Mouse (Mus musculus) ES-CJ7 (cell line): ENCODE data around the gene Glb1.

Experiments used
- DNase-seq: peaks from one replicate; pipeline ENCODE4 v3.0.0; 2011; ENCODE audit warnings: low read depth, low spot score

The Glb1 gene

DNA sequence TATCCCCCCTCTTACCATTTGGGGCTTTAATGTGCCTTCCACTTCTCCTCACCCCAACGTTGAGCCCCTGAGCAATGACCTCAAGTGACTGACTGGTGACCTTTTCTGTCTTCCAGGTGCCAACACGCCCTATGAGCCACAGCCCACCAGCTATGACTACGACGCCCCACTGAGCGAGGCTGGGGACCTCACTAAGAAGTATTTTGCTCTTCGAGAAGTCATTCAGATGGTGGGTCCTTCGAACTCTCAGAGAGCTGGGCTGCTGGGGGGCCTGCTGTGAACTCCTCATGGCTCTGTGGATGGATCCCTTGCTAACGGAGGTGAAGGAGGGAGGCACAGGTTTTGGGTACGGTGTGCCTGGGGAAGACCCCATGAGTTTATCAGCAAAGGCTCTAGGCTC, 42.0 kb downstream of the Glb1 start:
- no peak for DNase-seq

DNA sequence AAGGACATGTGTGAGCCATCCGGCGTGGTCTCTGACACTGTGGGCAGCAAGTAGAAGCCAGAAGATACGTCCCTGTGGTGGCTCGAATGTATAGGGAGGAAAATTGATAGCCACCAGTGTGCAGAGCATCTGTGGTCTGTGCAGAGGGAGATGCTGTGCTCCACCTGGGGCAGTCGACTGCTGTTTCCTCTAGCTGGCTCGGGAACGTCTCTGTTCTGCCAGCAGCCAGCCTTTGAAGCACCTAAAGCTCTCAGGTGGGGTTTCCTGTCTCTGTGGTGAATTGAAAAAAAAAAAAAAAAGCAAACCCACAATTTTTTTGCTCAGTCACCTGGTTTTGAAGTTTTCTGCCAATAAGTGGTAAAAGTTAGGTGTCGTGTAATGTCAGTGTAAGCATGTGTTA, 42.5 kb downstream of the Glb1 start:
- DNase-seq: no peak

DNA sequence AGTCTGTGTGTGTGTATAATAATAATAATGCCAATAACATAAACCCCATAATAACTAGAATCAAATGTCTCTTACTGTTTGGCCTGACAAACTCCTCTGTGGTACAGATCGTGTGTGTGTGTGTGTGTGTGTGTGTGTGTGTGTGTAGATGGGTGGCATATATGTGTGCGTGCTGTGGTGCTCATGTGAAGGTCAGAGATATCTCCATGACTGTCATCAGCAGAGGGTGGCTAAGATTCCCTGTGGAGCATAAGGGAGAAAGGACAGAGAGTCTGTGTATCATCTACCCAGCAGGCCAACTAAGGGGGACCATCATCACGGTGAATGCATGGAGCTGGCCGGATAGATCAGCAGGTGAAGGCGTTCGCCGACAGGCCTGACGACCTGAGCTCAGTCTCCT, 46.0 kb downstream of the Glb1 start:
- no peak for DNase-seq

DNA sequence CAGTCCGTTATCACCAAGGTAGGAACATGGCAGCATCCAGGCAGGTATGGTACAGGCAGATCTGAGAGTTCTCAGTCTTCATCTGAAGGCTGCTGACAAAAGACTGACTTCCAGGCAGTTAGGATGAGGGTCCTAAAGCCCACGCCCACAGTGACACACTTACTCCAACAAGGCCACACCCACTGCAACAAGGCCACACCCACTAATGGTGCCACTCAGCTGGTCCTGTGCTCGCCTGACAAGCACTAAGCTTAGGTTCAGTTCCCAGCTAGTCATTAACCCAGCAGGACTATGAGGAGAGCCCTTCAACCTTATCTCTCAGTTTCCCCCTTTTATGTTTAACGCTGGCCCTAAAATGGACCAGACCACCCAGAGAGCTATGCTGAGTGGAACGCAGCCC, 47.8 kb downstream of the Glb1 start:
- DNase-seq: peak; percentile 61

DNA sequence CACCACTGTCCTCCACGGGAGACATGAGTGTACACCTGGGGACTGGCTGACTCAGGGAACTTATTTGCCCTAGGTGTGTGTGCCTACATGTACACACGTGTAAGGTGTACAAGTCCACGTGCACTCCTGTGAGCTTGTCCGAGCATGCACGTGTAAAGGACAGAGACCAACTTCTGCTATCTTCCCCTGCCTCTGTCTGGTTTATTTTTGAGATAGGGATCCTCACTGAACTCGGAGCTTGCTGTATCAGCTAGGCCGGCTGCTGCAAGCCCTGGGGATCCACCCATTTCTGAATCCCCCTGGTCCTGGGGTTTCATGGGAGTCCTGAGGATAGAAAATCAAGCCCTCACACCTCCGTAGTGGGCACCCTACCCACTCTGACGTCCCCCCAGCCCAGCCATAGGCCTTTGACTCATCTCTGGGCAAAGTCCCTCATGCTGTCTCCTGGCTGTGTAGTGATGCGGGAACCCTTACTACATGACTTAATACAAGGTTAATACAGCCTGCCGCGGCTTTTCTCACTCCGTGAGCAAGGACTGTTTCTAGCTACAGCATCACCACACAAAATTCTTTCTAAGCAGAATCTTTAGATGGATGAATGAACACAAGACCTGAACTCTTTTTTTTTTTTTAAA, 48.4 kb downstream of the Glb1 start:
- DNase-seq: no peak

DNA sequence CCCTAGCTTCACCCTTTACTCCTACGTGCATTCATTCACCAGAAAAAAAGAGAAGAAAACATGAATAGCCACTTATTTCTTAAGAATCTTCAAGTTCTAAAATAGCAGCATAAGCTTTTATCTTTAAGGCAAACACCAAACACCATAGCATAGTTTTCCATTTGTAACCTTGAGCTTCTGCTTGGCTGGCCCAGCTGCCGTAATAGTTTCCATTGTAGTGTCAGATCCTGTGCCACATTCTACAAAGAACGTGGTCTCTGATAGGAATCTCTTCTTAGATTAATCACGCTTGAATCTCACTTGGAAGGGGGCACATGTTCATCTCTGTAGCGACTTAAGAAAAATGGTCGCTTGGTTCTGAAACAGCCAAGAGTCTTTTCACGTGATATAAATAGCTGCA, 50.7 kb downstream of the Glb1 start:
- no peak for DNase-seq

DNA sequence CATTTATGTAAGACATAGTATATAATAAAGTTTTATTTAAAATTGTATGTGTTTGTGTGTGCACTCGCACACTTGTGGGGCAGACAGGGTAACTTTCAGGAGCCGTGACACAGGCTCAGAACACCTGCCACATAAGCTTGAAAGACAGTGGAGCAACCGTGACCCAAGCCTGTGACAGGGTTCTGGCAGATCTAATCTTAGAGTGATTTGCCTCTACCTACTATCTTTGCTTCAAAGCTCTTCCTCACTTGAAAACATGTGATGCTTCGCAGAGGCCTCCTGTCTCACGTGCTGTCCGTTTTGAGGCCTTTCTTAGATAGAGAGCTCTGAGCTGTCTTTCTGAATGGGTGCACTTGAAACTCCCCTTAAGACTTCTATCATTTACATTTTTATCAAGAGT, 51.5 kb downstream of the Glb1 start:
- no peak for DNase-seq

DNA sequence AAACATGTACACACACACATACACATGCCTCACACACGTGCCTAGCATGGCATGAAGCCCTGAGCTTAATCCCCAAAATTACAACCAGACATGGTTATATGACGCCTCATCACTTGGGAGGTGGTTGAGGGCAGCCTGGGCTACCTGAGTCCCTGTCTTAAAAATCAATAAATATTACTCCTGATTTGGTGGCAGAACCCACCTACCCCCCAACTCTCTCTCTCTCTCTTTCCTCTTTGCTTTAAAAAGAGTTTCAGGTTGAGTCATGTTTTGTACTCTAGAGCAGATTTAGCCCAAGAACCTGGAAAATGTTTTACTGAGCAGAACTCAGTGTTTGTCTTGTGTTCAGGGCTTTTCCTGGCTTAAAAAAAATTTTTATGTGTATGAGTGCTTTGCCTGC, 54.5 kb downstream of the Glb1 start:
- no peak for DNase-seq

DNA sequence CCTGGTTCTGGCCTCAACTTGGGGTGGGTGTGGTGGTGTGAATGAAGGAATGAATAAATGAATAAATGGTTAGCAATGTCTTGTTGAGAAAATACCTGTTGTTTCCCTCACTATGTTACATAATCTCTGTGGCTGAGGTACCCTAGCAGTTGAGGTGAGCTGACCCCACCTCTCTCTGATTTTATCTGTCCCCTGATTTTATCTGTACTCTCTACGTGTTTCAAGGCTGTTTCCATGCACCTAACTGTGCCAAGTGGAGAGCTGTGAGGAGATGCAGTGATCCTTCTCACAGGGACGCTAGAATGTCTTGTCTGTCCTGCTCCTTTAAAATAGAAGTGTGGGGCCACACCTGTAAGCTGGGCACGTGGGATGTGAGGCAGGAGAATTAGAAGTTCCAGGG, 57.6 kb downstream of the Glb1 start:
- DNase-seq: no peak

DNA sequence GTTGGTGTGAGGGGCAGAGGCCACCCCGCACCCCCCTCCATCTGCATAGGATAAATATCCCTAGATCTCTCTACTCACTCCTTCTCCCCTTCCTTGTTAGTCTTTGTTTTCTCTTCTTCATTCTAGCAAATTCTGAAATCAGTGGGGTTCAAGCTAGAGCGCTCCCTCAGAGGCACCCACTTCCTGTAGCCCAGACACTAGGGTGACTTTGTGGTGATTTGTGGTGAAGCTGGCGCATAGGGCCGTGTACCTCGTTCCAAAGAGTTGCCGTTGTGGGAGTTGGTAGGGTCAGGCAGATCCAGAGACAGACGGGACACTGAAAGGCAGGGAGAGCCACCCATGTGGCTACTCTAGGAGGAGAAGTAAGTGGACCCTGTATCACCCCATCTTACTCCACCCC, 61.7 kb downstream of the Glb1 start:
- no peak for DNase-seq

DNA sequence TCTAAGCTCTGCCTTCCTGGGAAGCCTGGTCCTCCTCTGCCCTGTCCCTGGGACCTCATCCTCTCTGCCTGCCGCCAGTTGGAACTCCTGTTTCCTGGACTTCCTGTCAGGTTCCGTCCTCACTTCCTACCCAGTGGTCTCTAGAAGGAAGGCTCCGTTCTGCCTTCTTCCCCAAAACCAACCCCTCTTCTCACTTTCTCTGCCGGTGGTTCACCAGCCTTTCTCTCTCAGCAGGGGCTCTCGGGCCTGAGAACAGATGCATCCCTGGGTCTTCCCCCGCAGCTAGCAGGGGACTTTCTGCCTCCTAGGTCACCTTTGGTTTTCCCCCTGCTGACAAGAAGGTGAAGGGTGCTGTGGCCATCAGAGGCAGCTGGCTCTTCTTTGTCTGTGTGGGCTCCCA, 64.6 kb downstream of the Glb1 start:
- no peak for DNase-seq

DNA sequence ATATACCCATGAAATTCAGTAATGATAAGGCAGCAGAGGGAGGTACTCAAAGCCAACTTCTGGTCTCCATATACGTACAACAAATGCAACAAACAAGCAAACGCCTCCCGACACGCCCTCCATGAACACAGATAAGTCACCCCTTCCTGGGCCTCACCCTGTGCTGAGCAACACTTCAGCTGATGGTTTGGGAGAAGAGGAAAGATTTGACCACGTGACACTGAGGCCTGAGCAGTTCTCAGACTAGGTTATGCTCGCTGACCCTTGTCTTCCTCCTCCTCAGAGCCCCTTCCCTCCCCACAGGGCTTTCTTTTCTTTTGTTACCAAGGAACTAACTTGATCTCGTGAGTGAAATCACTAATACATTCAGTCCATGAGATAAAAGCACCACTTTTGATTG, 66.0 kb downstream of the Glb1 start:
- DNase-seq: no peak

DNA sequence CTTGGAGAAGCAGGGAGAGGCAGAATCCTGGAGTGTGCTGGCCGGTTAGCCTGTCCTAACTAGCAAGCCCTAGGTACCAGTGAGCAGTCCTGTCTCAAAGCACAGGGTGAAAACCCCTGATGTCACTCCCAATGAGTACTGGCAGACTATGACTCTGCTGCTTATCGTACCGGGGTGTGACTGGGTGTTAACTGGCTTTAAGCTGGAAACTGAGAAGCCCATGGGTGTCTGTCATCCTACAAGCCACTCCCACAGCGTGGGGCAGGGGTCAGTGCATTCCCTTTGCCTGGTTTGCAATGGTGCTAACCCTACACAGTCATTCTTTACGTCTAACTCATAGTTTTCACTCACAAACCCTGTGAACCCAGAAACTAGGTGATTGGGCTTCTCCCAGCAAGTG, 67.3 kb downstream of the Glb1 start:
- no peak for DNase-seq

DNA sequence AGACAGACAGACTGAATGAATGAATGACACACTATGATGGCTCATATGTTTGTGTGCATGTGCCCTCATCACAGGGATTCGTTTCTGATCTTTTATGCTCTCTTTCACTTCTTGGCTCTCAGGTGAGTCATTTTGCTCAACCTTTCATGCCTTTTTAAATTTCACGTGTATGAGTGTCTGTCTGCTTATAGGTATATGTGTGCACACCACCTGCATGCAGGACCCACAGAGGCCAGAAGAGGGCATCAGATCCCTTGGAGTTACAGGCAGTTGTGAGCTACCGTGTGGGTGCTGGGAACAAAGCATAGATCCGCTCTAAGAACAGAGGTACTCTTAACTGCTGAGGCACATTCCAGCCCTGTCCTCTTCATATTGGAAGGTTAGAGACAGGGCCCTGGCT, 67.8 kb downstream of the Glb1 start:
- DNase-seq: peak; percentile 54

DNA sequence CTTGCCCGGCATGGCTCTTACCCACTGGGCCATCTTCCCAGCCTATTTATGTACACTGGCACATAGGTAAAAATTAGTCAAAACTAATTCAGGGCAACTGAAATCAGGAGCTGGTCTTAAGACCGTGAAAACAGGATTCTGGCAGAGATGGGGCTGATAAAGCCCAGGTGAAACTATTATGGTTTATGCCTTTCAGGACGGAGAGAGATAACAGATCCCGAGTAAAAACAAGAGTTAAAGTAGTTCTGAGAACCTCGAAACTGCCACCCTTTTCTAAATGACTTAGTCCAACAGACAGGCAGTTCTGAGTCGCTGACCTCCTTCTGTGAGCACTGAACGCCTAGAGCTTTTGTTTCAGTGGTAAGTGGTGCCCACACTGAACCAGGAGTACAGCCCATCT, 71.0 kb downstream of the Glb1 start:
- DNase-seq: no peak

DNA sequence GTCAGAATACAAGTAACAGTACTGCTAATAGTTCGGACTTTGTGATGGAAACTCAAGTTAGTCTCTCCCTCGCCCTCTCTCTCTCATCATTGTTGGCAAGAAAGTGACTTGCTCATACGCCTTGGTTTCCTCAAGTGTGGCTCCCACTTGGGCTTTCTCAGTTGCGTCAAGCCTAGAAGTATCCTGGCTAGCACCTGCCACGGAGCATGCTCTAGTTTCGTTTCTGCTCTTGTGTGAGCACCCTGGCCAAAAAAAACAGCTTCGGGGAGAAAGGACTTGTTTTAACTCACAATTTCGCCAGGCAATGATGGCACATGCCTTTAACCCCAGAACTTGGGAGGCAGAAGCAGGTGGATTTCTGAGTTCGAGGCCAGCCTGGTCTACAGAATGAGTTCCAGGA, 76.1 kb downstream of the Glb1 start:
- DNase-seq: no peak

DNA sequence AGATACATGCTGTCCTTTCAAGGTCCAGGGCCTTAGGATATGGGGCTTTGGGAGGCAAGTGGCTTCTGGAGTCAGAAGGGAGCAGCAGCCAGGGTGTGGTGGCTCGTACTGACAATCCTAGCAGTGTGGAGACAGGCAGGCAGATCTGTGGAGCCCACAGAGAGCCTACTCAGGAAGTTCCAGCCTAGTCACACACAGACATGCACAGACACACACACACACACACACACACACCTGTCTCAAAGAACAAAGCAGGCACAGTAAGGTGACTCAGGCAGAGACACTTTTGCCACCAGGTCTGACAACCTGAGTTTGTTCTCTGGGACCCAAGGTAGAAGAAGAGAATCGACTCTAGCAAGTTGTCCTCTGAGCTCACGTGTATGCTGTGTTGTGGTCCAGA, 80.1 kb downstream of the Glb1 start:
- no peak for DNase-seq

DNA sequence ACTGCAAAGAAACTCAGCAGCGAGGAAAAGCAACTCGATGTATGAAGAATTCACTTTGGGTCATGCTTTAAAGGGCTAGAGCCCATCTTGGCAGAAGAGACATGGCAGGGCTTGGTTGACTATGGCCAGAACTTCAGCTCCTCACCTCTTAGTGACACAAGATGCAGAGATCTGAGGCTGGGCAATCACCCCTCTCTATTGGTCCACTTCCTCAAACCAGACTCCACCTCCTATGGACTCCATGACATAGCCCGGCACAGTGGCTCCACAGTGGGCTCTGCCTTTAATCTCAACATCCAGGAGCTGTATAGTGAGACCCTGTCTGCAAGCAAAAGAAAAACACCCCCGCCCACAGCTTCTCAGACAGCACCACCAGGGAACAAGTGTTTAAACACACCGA, 83.9 kb downstream of the Glb1 start:
- no peak for DNase-seq

DNA sequence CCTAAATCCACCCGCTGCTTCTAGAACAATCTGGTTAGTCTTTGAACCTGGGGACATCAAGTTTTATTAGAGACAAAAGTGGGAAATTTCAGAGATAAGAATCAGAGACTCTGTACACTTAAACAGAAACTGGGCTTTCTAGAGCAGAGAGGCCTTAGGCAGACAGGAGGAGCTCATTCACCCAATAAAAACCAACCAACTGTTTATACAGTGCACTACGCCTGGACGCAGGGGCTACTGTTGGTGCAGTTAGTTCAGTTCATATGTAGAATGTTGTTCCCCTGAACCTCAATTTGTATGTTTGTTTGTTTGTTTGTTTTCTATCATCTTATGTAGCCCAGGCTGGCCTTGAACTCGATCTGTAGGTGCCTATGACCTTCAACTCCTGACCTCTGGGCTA, 85.9 kb downstream of the Glb1 start:
- DNase-seq: no peak

DNA sequence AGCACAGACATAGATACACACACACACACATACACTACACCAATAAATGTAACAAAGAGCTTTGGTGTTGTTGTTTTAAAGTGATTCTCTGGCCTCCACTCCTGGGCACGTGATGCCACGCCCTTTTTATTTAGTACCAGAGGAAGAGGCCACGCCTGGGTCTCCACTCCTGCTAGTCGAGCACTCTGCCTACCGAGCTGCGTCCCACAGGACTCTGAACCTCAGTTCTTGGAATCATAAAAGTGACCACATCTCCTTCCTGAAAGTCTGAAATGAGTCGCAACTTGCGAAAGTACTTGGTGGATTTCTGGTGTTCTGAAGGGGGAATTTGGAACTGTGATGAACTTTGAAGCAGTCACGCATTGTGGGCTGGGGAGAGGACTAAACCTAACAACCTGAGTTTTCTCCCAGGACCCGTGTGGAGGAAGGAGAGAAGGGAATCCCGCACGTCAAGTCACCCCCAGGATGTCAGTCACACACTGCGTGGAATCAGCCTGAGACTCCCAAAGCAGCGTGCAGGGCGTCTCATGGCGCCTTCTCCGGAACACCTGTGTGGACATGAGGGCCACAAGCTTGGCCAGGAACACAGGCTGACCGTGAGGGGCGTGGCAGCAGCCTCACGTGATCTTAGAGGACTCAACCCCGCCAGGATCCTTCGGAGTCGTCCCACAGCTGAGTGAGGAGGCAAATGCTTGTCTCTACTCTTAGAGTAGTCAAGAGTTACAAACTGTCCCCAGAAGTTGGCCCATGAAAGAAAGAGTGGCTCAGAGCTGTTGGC, 86.8 kb downstream of the Glb1 start:
- no peak for DNase-seq

DNA sequence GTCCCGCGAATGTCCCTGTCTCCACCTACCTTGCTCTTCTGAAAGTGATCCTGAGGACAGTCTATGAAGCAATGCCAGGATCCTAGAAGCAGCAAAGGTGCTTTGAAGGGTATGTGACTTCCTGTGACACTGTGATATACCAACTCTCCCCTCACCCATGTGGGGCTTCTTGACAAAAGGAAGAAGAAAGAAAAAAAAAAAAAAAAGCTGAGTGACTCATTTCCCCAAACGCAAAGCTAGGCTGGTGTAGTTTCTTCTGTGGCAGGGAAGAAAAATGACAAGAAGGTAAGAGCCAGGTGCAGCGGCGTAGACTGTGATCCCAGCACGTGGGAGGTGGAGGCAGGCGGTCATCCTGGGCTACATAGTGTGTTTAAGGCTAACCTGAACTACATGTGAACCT, 95.6 kb downstream of the Glb1 start:
- no peak for DNase-seq

DNA sequence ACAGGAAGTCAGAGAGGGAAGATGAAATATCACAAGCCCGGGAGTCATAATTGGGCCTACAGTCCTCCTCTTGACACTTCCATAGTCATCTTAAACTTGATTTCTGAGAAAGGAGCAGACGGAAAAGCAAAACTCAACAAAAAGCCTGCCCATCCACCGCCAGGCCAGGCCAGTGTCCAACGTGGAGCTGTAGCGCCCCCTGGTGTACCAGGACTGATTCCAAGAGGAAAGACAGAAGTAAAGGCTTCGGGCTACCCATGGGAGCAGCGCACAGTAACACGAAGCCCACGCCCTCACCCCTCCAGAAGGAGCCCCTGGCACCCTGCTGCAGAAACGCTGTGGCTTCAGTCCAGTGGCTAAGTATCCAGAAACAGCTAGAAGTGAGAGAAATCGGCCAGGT, 97.3 kb downstream of the Glb1 start:
- DNase-seq: peak; percentile 90

DNA sequence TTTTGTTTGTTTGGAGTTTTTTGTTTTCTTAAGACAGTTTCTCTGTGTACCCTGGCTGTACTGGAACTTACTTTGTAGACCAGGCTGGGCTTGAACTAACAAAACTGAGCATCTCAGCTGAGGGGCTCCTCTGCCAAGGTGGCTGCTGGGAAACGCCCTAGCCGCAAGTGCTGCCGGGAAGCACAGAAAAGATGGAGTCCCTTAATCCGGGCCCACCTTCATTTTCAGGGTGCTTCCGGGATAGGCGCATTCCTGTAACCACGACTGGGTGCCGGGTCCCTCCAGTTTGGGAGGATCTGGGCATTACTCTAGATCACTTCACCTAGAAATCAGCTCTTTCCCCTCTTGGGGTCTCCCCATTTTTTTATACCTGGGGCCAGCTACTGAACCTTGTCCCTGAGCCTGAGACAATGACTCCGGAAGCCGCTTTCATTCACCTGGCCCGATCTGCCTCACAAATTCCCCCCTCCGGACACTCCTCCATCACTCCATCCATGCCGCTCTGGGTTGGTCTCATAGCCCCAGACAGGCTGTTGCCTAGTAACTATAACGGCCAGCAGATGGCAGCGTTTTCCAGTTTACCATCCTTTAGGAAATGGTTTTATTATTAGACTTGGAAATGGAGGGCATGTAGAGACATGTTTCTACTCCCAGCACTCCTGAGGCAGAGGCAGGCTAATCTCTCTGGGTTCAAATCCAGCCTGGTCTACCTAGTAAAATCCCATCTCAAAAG, 99.1 kb downstream of the Glb1 start:
- DNase-seq: peak; percentile 96
